In genomic region chr7:122459203-122459965, GRCm38 (mm10) we compare ENCODE assay signal across 8 mouse cellular contexts.
DNase-seq lines count a peak whose midpoint lies in the region; ATAC-seq lines count a peak whose summit lies in the region.

No protein-coding gene starts in this region.

- peak; percentile 92 for DNase-seq in heart, adult 11 months
- DNase-seq in embryo, embryonic 10.5 days (ENCODE audit: low spot score) = peak; percentile 95
- peak; percentile 47 for DNase-seq in gastrocnemius, postnatal 25 days
- peak; percentile 80 for DNase-seq in kidney, adult 18-20 months
- DNase-seq in limb, embryonic 10.5 days (ENCODE audit: low spot score) = peak; percentile 91
- peak; percentile 95 for DNase-seq in midbrain, embryonic 14.5 days
- peak; percentile 66 for DNase-seq in spleen, adult 12 weeks (ENCODE audit: low spot score)

- H3K36me3 ChIP-seq in heart, embryonic 12.5 days = no peaks in the 10 kb centered on the region
- no peaks in the 10 kb centered on the region for H3K36me3 ChIP-seq in limb, embryonic 10.5 days
- H3K36me3 ChIP-seq in midbrain, embryonic 14.5 days (ENCODE audit: control insufficient read depth, insufficient read depth, low read length) = no peaks in the 10 kb centered on the region

- no peak; the same call in 1 of the 2 replicates for ATAC-seq in heart, embryonic 12.5 days (ENCODE audit: insufficient number of reproducible peaks, low FRiP score)
- ATAC-seq in midbrain, embryonic 14.5 days (ENCODE audit: low FRiP score, low TSS enrichment) = peak; percentile 60; the same call in 1 of the 2 replicates

- H3K9ac ChIP-seq in heart, embryonic 12.5 days = no peak overlapping the region
- no peak overlapping the region for H3K9ac ChIP-seq in midbrain, embryonic 14.5 days (replicated peaks; ENCODE audit: low read length)

- H3K9me3 ChIP-seq in heart, embryonic 12.5 days (replicated peaks) = no peaks in the 10 kb centered on the region
- H3K9me3 ChIP-seq in limb, embryonic 10.5 days (replicated peaks) = no peaks in the 10 kb centered on the region
- H3K9me3 ChIP-seq in midbrain, embryonic 14.5 days (ENCODE audit: control insufficient read depth, low read length) = no peaks in the 10 kb centered on the region

- H3K4me1 ChIP-seq in heart, embryonic 12.5 days (replicated peaks) = no peaks in the 10 kb centered on the region
- no peaks in the 10 kb centered on the region for H3K4me1 ChIP-seq in limb, embryonic 10.5 days
- no peaks in the 10 kb centered on the region for H3K4me1 ChIP-seq in midbrain, embryonic 14.5 days (ENCODE audit: control insufficient read depth, insufficient read depth, low read length)

- H3K27me3 ChIP-seq in heart, embryonic 12.5 days (replicated peaks) = no peaks in the 10 kb centered on the region
- no peaks in the 10 kb centered on the region for H3K27me3 ChIP-seq in limb, embryonic 10.5 days (ENCODE audit: low read depth, poor library complexity, severe bottlenecking)
- no peaks in the 10 kb centered on the region for H3K27me3 ChIP-seq in midbrain, embryonic 14.5 days (ENCODE audit: control insufficient read depth, insufficient read depth, low read length)

- H3K27ac ChIP-seq in heart, embryonic 12.5 days (ENCODE audit: poor library complexity, severe bottlenecking) = no peak overlapping the region
- H3K27ac ChIP-seq in limb, embryonic 10.5 days = no peak overlapping the region
- H3K27ac ChIP-seq in midbrain, embryonic 14.5 days (replicated peaks; ENCODE audit: low read depth, low read length) = no peak overlapping the region

- H3K4me3 ChIP-seq in heart, embryonic 12.5 days = no peak overlapping the region
- H3K4me3 ChIP-seq in limb, embryonic 10.5 days = no peak overlapping the region
- H3K4me3 ChIP-seq in midbrain, embryonic 14.5 days (replicated peaks; ENCODE audit: low read depth, low read length) = no peak overlapping the region

- WGBS in heart, embryonic 12.5 days = 66% methylated on average over 9 of the region's 9 CpGs
- WGBS in limb, embryonic 10.5 days = 77% methylated on average over 9 of the region's 9 CpGs
- whole genome bisulfite sequencing in midbrain, embryonic 14.5 days = 68% methylated on average over 9 of the region's 9 CpGs

- no peak overlapping the region for H3K4me2 ChIP-seq in heart, embryonic 12.5 days
- no peak overlapping the region for H3K4me2 ChIP-seq in midbrain, embryonic 14.5 days (ENCODE audit: low read length)
